Mouse (Mus musculus) cortical plate, adult 2 months (tissue): ENCODE results near the gene Foxn4.

ENCODE experiments used
- CTCF ChIP-seq: fragments of 200-500 bp; IDR thresholded peaks from 2 replicates; pipeline ENCODE4 v1.5.1; 2011; ENCODE audit warnings: mild to moderate bottlenecking, control low read depth, low read length; ENCODE audit not compliant: insufficient read depth; ENCODE audit errors: extremely low read depth
- POLR2A ChIP-seq: fragments of 200-500 bp; IDR thresholded peaks from 2 replicates; pipeline ENCODE4 v1.6.1; 2011; ENCODE audit warnings: mild to moderate bottlenecking, low read length, control low read depth; ENCODE audit not compliant: insufficient read depth; ENCODE audit errors: extremely low read depth

DNA sequence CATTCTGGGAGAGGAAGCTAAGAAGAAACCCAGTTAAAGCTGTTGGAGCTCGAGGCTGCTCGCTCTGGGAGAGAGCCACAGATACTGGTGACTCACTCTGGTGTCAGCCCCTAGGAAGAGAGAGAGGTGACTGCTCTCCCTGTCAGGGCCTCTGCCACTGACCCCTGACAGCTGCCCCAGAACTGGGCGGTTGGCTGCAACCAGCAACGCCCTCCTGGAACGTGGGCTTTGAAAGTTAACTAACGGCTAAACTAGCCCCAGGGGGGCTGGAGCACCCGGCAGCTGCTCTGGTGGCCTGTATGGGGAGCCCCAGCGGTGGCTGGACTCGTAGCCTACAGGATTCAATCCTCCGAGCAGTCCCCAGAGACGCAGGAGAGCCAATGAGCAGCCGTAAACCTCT lies 3.6 kb downstream of the Foxn4 start:
- TF ChIP-seq CTCF (no peak), POLR2A (no peak)
